Mouse (Mus musculus) yolk sac, embryonic 10.5 days (tissue): Measurements from ENCODE around the gene Mcl1.

Experiments used
- DNase-seq: peaks from one replicate; pipeline ENCODE4 v3.0.0-alpha.2; 2017; ENCODE audit warnings: low spot score

Gene Mcl1

GRCm38 (mm10) chr3:95709967-95710366 is 51.4 kb downstream of the Mcl1 start:
- DNase-seq = no peak
